ENCODE assay signal across 7 mouse cellular contexts in genomic region chr19:7340780-7341475, GRCm38 (mm10). TPM values are rescaled to one million over a fixed set of nuclear protein-coding genes. Genes with fewer than 3 reads are reported as not detected.
DNase-seq lines count a peak whose midpoint lies in the region; ATAC-seq and TF ChIP-seq lines count a peak whose summit lies in the region.

No protein-coding gene starts in this region.

- H3K27me3 ChIP-seq in midbrain, embryonic 12.5 days: no peaks in the 10 kb centered on the region

- peaks cover 11% of the 10 kb centered on the region for H3K4me1 ChIP-seq in bone marrow, adult 2 months (ENCODE audit: control insufficient read depth, insufficient read depth, low read length)
- H3K4me1 ChIP-seq in midbrain, embryonic 12.5 days: peaks cover 37% of the 10 kb centered on the region

- no peak for TF ChIP-seq CTCF in layer of hippocampus, adult 2 months (conservative IDR thresholded peaks at IDR 0.05)
- TF ChIP-seq CTCF in bone marrow, adult 2 months (IDR thresholded peaks at IDR 0.05; ENCODE audit: control insufficient read depth, insufficient read depth, low read length): no peak

- TF ChIP-seq POLR2A in bone marrow, adult 2 months (IDR thresholded peaks at IDR 0.05; ENCODE audit: borderline replicate concordance, control insufficient read depth, low read depth, low read length): no peak

- no peaks in the 10 kb centered on the region for H3K36me3 ChIP-seq in midbrain, embryonic 12.5 days

- H3K4me2 ChIP-seq in midbrain, embryonic 12.5 days (replicated peaks): peak overlapping the region; percentile 86

- H3K9me3 ChIP-seq in midbrain, embryonic 12.5 days: no peaks in the 10 kb centered on the region

- ATAC-seq in erythroid progenitor cell, adult 5-6 weeks (replicated peaks; ENCODE audit: low FRiP score, poor library complexity, severe bottlenecking): peak; percentile 30
- ATAC-seq in midbrain, embryonic 12.5 days (ENCODE audit: low FRiP score, low read depth): peak; percentile 82; the same call in 1 of the 2 replicates

- H3K4me3 ChIP-seq in layer of hippocampus, adult 2 months: peak overlapping the region; percentile 74
- peak overlapping the region; percentile 89 for H3K4me3 ChIP-seq in bone marrow, adult 2 months (replicated peaks; ENCODE audit: control insufficient read depth, low read depth, low read length)
- peak overlapping the region; percentile 93 for H3K4me3 ChIP-seq in midbrain, embryonic 12.5 days

- H3K27ac ChIP-seq in layer of hippocampus, adult 2 months: peak overlapping the region; percentile 95
- H3K27ac ChIP-seq in bone marrow, adult 2 months (ENCODE audit: control insufficient read depth, insufficient read depth, low read depth, low read length, poor library complexity): peak overlapping the region; percentile 97
- peak overlapping the region; percentile 89 for H3K27ac ChIP-seq in midbrain, embryonic 12.5 days (replicated peaks)

- WGBS in bone marrow, adult 2 months: under 1% methylated on average over 42 of the region's 46 CpGs
- 1% methylated on average over 36 of the region's 46 CpGs for WGBS in midbrain, embryonic 12.5 days

- DNase-seq in layer of hippocampus, adult 2 months (ENCODE audit: low spot score in 2 of 2): peak in 1 of 2 experiments; percentile 28
- DNase-seq in layer of hippocampus, postnatal 10 days (ENCODE audit: low spot score in 2 of 2): no peak
- DNase-seq in layer of hippocampus, adult 8-10 months (ENCODE audit: low spot score in 2 of 2): peak; percentile 23 to 33
- no peak for DNase-seq in urinary bladder, postnatal 14 days (ENCODE audit: low spot score)

- peak overlapping the region; percentile 98 for H3K9ac ChIP-seq in midbrain, embryonic 12.5 days (replicated peaks)

RNA-seq across cellular contexts. Expression of gene Mark2, which starts 0.7 kb away (rescaled TPM):
- total RNA-seq in layer of hippocampus, adult 2 months (2021): 100 to 1,000 TPM; 119 to 127 TPM
- 100 to 1,000 TPM; 102 to 110 TPM for total RNA-seq in layer of hippocampus, postnatal 10 days (2021)
- 32.0 and 66.7 TPM in 2 replicates for polyA plus RNA-seq in bone marrow, adult 2 months (2011; ENCODE audit: insufficient read depth, insufficient read length, low replicate concordance, missing spikeins)
- 48.7 and 54.1 TPM in 2 replicates for total RNA-seq in erythroid progenitor cell, adult 5-6 weeks (2015; ENCODE audit: low replicate concordance)
- total RNA-seq in erythroid progenitor cell, adult 5-6 weeks (2017; ENCODE audit: low replicate concordance): 38.4 and 51.5 TPM in 2 replicates
- 100 to 1,000 TPM; 101 to 135 (median 120) TPM for total RNA-seq in layer of hippocampus, adult 8-10 months (2022)
- polyA plus RNA-seq in midbrain, embryonic 12.5 days (2016; fragmentation: Nextera tagmentation; extraction: Ambion mirVana): 63.8 and 68.6 TPM in 2 replicates

RNA-seq across cellular contexts. Expression of gene Spindoc, which starts 41.9 kb away (rescaled TPM):
- total RNA-seq in layer of hippocampus, adult 2 months (2021): 10 to 100 TPM; 30.2 to 31.7 TPM
- total RNA-seq in layer of hippocampus, postnatal 10 days (2021): 10 to 100 TPM; 39.0 to 45.6 TPM
- polyA plus RNA-seq in bone marrow, adult 2 months (2011; ENCODE audit: insufficient read depth, insufficient read length, low replicate concordance, missing spikeins): 13.6 and 35.3 TPM in 2 replicates
- total RNA-seq in erythroid progenitor cell, adult 5-6 weeks (2015; ENCODE audit: low replicate concordance): 4.2 TPM in 1 of 2 replicates, not detected in the other
- total RNA-seq in erythroid progenitor cell, adult 5-6 weeks (2017; ENCODE audit: low replicate concordance): 0.15 and 2.2 TPM in 2 replicates
- total RNA-seq in layer of hippocampus, adult 8-10 months (2022): 10 to 100 TPM; 31.8 to 36.3 (median 33.9) TPM
- 44.0 and 48.3 TPM in 2 replicates for polyA plus RNA-seq in midbrain, embryonic 12.5 days (2016; fragmentation: Nextera tagmentation; extraction: Ambion mirVana)

Comparison
In these comparisons a context has a peak if more than half of its experiments do, and no peak if none do; other contexts are left out.
1. DNase-seq: peak in layer of hippocampus, adult 8-10 months (2 of 2); none in layer of hippocampus, postnatal 10 days (0 of 2) and urinary bladder, postnatal 14 days (single experiment).
2. RNA of gene Spindoc, which starts 41.9 kb away (total RNA-seq): 39.0 to 45.6 TPM in layer of hippocampus, postnatal 10 days, 31.8 to 36.3 TPM in layer of hippocampus, adult 8-10 months and 30.2 to 31.7 TPM in layer of hippocampus, adult 2 months; 0.15 to 4.2 TPM in erythroid progenitor cell, adult 5-6 weeks; every median in the first group is over 4 times any median in the second.
3. Peak in every context shown above with its lines, with median percentiles within 50 percentile points of each other: H3K27ac ChIP-seq and H3K4me3 ChIP-seq.